Mouse (Mus musculus): ENCODE data around the gene Krt86.
"Not testable (repeated sequence)": the region's sequence is repeated elsewhere in the genome, so short reads cannot be mapped to it uniquely, and the experiment has no call there.

Gene Krt86

GRCm38 (mm10) chr15:101493713-101494112 is 20.4 kb downstream of the Krt86 start:
- DNase-seq, result no peak

GRCm38 (mm10) chr15:101494203-101494602 is 20.9 kb downstream of the Krt86 start:
- no peak for DNase-seq

GRCm38 (mm10) chr15:101495266-101495665 is 22.0 kb downstream of the Krt86 start:
- no peak for DNase-seq

- DNase-seq, result peak; percentile 7
These were observed 23.9 kb downstream of the Krt86 start for GRCm38 (mm10) chr15:101497181-101497580.

DNA sequence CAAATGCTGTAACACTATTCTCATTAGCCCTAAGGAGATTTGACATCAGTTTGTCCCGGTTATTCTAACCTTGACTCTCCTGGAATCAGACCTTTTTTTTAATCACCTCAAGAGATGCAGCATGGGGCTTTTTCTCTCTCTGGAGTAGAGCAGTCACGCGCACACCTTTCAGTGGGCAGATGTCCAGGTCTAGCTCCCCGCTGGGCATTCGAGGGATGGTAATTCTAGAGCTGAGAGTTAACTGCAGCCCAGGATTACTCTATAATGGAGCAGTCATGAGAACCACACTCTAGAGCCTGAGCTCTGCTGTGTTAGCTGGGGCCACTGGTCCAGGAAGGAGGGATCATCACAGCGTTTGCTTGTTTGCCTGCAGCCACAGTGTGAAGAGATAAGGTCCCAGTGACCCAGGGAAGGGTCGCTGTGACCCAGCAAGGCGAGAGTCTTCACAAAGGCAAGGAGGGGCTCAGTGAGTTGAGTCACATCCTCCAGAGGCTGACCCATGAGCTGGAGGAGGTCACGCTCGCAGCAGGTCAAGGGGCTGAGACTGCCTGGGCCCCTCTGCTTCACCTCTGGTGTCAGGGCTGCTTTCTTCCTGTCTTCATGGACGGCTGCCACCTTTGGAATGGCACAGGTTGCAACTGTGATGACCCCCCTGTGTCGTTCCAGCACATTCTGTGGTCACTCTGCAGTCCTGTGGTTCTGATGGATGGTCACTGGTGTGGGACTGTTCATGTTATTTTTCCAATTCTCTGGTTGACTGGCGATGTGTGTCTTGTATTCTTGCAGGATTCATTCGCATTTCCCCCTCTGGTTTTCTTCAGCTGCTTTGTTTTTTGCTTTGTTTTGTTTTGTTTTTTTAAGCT is 33.8 kb downstream of the Krt86 start:
- DNase-seq, result no peak

- DNase-seq, result no peak
These were observed 35.0 kb downstream of the Krt86 start for GRCm38 (mm10) chr15:101508247-101508646.

- not testable (repeated sequence) for DNase-seq
These were observed 43.9 kb downstream of the Krt86 start, which contains the start of gene Gm49425 for GRCm38 (mm10) chr15:101517161-101517560. TSS of gene Gm49425 (minus strand) at chr15:101517261.

- DNase-seq, result peak; percentile 58
These were observed 46.5 kb downstream of the Krt86 start for GRCm38 (mm10) chr15:101519792-101520191.

DNA sequence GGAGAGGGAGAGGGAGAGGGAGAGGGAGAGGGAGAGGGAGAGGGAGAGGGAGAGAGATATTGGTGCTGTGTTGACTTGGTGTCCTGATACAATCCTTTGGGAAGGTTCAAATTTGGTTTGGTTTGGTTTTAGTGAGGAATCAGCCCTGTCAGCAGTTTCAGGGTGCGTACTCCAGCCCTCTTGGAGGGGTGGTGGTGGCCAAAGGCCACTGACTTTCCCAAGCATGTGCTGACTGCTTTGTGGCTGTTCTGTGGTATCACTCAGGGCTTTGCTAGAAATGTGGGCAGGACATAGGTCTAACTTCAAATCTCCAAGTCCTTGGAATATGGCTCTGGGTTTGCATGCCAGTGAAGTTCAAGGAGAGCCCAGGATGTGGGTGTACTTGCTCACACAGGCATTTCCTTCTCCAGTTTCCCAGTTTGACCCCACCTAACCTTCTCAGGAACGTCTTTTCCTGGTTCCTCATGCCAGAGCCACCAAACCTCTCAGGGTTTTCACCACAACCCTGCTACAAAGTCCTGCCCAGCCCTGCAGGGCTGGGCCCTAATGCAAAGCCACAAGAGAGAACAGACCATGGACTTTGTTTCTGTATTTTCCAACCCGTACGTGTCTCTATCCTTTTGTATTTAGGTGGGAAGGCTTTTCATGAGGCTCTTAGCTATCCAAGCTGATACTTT is 49.4 kb downstream of the Krt86 start:
- DNase-seq, result no peak

All from cerebellum, adult 8-10 months (tissue).